Mouse (Mus musculus) heart, postnatal 0 days (tissue): ENCODE data around the gene Haghl. TPM values are rescaled to one million over a fixed set of nuclear protein-coding genes. Genes with fewer than 3 reads are reported as not detected.

Experiments
- ATAC-seq: fragments of 200-750 bp; cut with Nextera tagmentation; 2 replicates; pipeline ENCODE4 v1.8.0; 2017; ENCODE audit warnings: low read depth, moderate number of reproducible peaks, moderate library complexity; ENCODE audit not compliant: insufficient read depth
- DNase-seq: peaks from one replicate; pipeline ENCODE4 v3.0.0-alpha.2; 2016; ENCODE audit warnings: low spot score
- H3K27ac ChIP-seq: fragments of 300-500 bp; sonication (generic); 2 replicates; pipeline ENCODE4 v1.5.1; 2014; ENCODE audit warnings: low read depth, mild to moderate bottlenecking
- H3K27me3 ChIP-seq: fragments of 300-500 bp; sonication (generic); 2 replicates; pipeline ENCODE4 v1.6.1; 2014; ENCODE audit warnings: low read length, mixed read lengths; ENCODE audit not compliant: control insufficient read depth, insufficient read depth
- H3K36me3 ChIP-seq: fragments of 300-500 bp; sonication (generic); replicated peaks from 2 replicates; pipeline ENCODE4 v1.6.1; 2014; ENCODE audit warnings: low read length, mixed read lengths; ENCODE audit not compliant: control insufficient read depth, insufficient read depth
- H3K4me1 ChIP-seq: fragments of 300-500 bp; sonication (generic); 2 replicates; pipeline ENCODE4 v1.6.1; 2014; ENCODE audit warnings: antibody characterized with exemption; ENCODE audit not compliant: control insufficient read depth, insufficient read depth
- H3K4me2 ChIP-seq: fragments of 300-500 bp; sonication (generic); 2 replicates; pipeline ENCODE4 v1.6.1; 2014; ENCODE audit warnings: low read depth, mild to moderate bottlenecking, low read length, moderate library complexity
- H3K4me3 ChIP-seq: fragments of 300-500 bp; sonication (generic); 2 replicates; pipeline ENCODE4 v1.5.1; 2014; ENCODE audit warnings: low read depth, low read length
- H3K9ac ChIP-seq: fragments of 300-500 bp; sonication (generic); replicated peaks from 2 replicates; pipeline ENCODE4 v1.6.1; 2014; ENCODE audit warnings: low read depth, low read length, mixed read lengths
- H3K9me3 ChIP-seq: fragments of 300-500 bp; sonication (generic); replicated peaks from 2 replicates; pipeline ENCODE4 v1.6.1; 2016; ENCODE audit warnings: low read length; ENCODE audit not compliant: control insufficient read depth
- CTCF ChIP-seq: IDR thresholded peaks from 2 replicates; pipeline ENCODE4 v1.5.1; 2016; ENCODE audit warnings: antibody characterized with exemption, control low read depth, low read depth
- EP300 ChIP-seq: IDR thresholded peaks from 2 replicates; pipeline ENCODE4 v1.6.1; 2016; ENCODE audit warnings: antibody characterized with exemption, low read depth
- WGBS: fragments of 180-500 bp; shearing (Covaris S2); extraction: QIAGEN DNeasy Blood & Tissue Kit; methylation state at CpG from one replicate; pipeline ENCODE4 v1.1.7; 2014; 5-methylcytosine and 5-hydroxymethylcytosine counted together
- polyA plus RNA-seq: library from polyadenylated mRNA; unstranded; fragments of >200 nt; fragmentation: Nextera tagmentation; extraction: Ambion mirVana; gene quantifications from 2 replicates; pipeline ENCODE4 v1.2.1, GENCODE M21; 2015
- total RNA-seq: library from RNA; depleted of rRNA; stranded (reverse); fragments of >200 nt; gene quantifications from 2 replicates; pipeline ENCODE4 v1.2.3, GENCODE M21; 2014; ENCODE audit warnings: low replicate concordance

Gene Haghl
- total and polyA plus RNA-seq, 2 experiments from 2014 or later, result 47.7 to 50.3 TPM

DNA sequence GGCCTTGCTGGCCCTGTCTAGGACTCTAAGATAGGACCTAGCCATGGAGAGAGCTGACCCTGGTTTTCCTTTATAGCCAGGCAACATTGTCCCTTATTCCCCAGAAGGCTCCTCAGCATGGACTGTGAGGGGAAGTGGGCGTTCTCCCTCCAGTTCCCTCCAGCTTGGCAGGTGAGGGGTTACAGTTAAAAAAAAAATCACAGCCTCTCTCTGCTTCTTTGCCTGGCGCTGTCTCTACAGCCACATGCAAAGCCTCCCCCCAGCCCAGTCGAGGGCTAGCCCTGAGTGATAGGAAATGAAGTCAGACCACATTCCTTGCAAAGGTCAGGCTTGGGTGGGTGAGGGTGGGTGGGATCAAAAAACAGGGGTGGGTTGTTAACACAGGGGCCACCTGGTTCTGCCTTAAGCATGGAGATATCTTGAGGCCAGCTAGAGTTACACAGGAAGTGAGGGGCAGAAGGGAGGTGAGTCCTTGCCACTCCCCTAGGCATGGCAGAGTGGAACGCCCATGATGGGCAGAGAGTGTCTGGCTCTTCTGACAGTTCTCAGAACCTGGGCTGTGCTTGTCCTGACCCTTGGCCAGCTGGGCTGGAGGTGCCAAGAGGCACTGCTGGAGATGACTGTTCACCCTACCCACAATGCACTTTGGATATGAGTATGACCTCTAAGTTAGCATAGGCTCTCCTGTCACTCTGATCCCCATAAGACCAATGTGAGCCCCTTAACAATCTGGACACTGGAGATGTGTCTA, 29.7 kb downstream of the Haghl start:
- 33% methylated on average over 4 of the region's 4 CpGs for WGBS
- H3K9me3 ChIP-seq, result no peaks in the 10 kb centered on the region
- no peak overlapping the region for H3K27ac ChIP-seq
- DNase-seq (no peak), ATAC-seq (no peak)
- no peak overlapping the region for H3K4me3 ChIP-seq
- no peak overlapping the region for H3K9ac ChIP-seq
- no peaks in the 10 kb centered on the region for H3K27me3 ChIP-seq
- H3K4me2 ChIP-seq, result no peak overlapping the region
- TF ChIP-seq CTCF, result no peak
- H3K4me1 ChIP-seq, result no peaks in the 10 kb centered on the region
- no peaks in the 10 kb centered on the region for H3K36me3 ChIP-seq

DNA sequence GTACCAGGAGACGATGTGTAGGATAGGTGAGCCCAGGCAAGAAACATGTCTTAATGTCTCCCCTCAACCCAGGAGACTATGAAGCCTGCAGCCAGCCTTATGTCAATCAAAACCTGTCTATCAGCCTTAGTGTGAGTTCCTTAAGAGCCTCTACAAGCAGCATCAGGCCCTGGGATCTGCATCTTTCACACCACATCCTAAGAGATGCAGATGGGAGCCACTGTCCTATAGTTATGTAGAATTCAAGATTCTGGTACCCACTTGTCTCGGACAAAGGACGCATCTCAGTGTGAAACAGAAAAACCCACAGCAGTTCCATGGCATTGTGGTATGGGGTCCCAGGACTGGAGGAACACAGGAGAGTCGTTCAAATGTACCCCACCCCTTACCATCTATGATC, 30.4 kb downstream of the Haghl start:
- H3K27ac ChIP-seq, result no peak overlapping the region
- H3K9me3 ChIP-seq, result no peaks in the 10 kb centered on the region
- no peak for ATAC-seq
- no peak overlapping the region for H3K4me3 ChIP-seq
- TF ChIP-seq EP300 (no peak), CTCF (no peak)
- H3K36me3 ChIP-seq, result no peaks in the 10 kb centered on the region
- H3K4me1 ChIP-seq, result no peaks in the 10 kb centered on the region
- H3K27me3 ChIP-seq, result no peaks in the 10 kb centered on the region
- no peak overlapping the region for H3K9ac ChIP-seq
- H3K4me2 ChIP-seq, result no peak overlapping the region
- 71% methylated on average over 4 of the region's 4 CpGs for WGBS
- DNase-seq, result no peak

DNA sequence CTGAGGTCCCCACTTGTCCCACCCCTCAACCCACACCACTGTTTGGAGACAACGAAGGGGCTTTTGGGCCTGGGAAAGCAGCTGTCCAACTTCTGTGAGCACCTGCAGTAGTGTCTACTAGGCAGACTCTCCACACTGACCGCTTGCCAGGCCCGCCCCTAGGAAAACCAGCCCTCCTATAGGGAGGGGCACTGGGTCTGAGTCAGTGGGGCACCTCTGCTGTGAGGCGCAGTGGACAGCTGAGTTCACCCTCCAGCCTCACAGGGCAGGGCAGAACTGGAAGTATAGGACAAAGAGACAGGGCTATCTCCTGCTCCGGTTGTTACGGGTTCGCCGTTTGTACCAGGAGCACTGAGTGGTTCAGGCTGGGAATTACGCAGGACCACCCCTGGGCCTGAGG, 31.2 kb downstream of the Haghl start, which contains the start of gene Msln:
TSS of gene Msln (minus strand) at position 138 of the 400 bp plus-strand sequence.
- 78% methylated on average over 9 of the region's 9 CpGs for WGBS
- H3K4me1 ChIP-seq, result no peaks in the 10 kb centered on the region
- ATAC-seq, result no peak
- no peak for DNase-seq
- H3K9me3 ChIP-seq, result no peaks in the 10 kb centered on the region
- H3K9ac ChIP-seq, result no peak within 1 kb of the TSS
- no peak within 1 kb of the TSS for H3K4me3 ChIP-seq
- no peak within 1 kb of the TSS for H3K4me2 ChIP-seq
- TF ChIP-seq CTCF, result no peak
- TF ChIP-seq EP300, result no peak
- no peaks in the 10 kb centered on the region for H3K36me3 ChIP-seq
- no peaks in the 10 kb centered on the region for H3K27me3 ChIP-seq
- no peak within 1 kb of the TSS for H3K27ac ChIP-seq

DNA sequence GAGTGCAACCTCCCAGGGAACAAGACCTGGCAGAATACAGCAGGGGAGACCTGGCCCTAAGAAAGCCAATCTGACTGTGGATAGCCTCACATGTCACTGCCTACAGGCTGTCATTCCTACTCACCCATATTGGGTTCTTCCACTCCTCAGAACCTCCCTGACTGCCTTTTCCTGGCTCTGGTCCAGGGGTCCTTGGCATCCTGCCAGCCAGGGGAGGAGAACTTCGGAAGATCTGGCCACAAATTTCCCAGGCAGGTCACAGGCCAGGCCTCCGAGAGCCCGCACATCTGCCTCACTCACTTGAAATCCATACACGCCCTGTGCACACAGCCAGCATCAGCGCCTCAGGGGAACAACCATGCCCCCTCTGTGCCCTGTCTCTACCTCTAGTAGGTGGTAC, 34.0 kb downstream of the Haghl start:
- ATAC-seq (no peak), DNase-seq (no peak)
- Histone ChIP-seq H3K9ac (no peak overlapping the region), H3K9me3 (no peaks in the 10 kb centered on the region), H3K4me3 (no peak overlapping the region), H3K27ac (no peak overlapping the region), H3K4me2 (no peak overlapping the region), H3K27me3 (no peaks in the 10 kb centered on the region), H3K4me1 (no peaks in the 10 kb centered on the region), H3K36me3 (no peaks in the 10 kb centered on the region)
- WGBS, result 15% methylated on average over 5 of the region's 5 CpGs
- no peak for TF ChIP-seq CTCF
- no peak for TF ChIP-seq EP300

DNA sequence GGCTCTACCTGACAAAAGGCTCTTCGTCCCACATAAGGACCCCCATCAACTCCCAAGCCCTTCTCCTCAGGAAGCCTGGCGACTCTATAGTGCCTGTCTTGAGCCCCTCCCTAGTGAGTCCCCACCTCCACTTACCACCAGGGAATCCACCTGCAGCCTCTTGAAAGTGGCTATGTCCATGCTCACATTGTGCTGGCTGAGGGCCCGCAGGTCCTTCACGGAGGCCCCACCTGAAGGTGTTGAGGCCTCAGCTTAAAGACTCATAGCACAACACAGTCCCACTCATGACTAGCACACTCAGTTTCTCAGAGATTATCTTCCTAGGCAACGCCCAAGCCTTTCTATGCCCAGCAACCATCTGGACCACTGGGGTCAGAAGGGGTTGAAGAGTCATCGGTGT, 36.2 kb downstream of the Haghl start:
- no peak overlapping the region for H3K27ac ChIP-seq
- TF ChIP-seq EP300 (no peak), CTCF (no peak)
- 75% methylated on average over 6 of the region's 6 CpGs for WGBS

DNA sequence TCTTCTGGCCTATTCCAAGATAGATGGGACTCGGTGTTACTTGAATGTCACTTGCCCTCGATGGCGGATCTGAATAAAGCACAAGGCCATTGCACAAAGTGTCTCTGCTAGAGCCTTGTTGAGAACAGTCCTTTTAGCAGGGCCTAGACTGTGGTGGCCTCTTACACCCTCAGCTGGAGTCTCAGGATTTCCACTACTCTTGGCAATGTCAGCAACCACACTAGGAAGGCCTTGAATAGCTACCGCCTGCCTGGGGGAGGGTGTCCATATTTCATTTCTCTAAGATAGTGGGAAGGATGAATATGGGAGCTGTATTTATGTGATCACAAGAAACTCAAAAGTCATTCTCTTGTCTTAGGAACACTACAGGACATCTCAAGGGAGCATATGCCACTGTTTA, 37.2 kb downstream of the Haghl start:
- H3K4me1 ChIP-seq, result no peaks in the 10 kb centered on the region
- no peak overlapping the region for H3K4me2 ChIP-seq
- no peaks in the 10 kb centered on the region for H3K36me3 ChIP-seq
- ATAC-seq (no peak), DNase-seq (no peak)
- H3K9me3 ChIP-seq, result no peaks in the 10 kb centered on the region
- H3K4me3 ChIP-seq, result no peak overlapping the region
- H3K9ac ChIP-seq, result no peak overlapping the region
- TF ChIP-seq EP300 (no peak), CTCF (no peak)
- H3K27me3 ChIP-seq, result no peaks in the 10 kb centered on the region
- 84% methylated on average over 4 of the region's 4 CpGs for WGBS
- no peak overlapping the region for H3K27ac ChIP-seq

More for the DNA sequence above, 36.2 kb downstream of the Haghl start:
- DNase-seq, result no peak
- H3K4me2 ChIP-seq, result no peak overlapping the region
- H3K27me3 ChIP-seq, result no peaks in the 10 kb centered on the region
- H3K36me3 ChIP-seq, result no peaks in the 10 kb centered on the region
- no peaks in the 10 kb centered on the region for H3K4me1 ChIP-seq
- no peak overlapping the region for H3K4me3 ChIP-seq
- H3K9me3 ChIP-seq, result no peaks in the 10 kb centered on the region
- no peak for ATAC-seq
- H3K9ac ChIP-seq, result no peak overlapping the region
